Mouse (Mus musculus) testis, adult 2 months (tissue): ENCODE results near the gene Kdelr3.

Experiments
- CTCF ChIP-seq: fragments of 200-500 bp; IDR thresholded peaks from 2 replicates; pipeline ENCODE4 v1.5.1; 2012; ENCODE audit warnings: low read depth, mild to moderate bottlenecking, inconsistent platforms, low read length, moderate library complexity; ENCODE audit not compliant: control insufficient read depth, insufficient read depth, insufficient replicate concordance
- POLR2A ChIP-seq: fragments of 200-500 bp; IDR thresholded peaks from 2 replicates; pipeline ENCODE4 v1.6.1; 2012; ENCODE audit warnings: low read depth, mild to moderate bottlenecking, inconsistent platforms, low read length, moderate library complexity; ENCODE audit not compliant: control insufficient read depth

- TF ChIP-seq POLR2A (no peak), CTCF (no peak)
These were observed 5.8 kb upstream of the Kdelr3 start for GRCm38 (mm10) chr15:79510425-79510824.
